Mouse (Mus musculus): ENCODE results near the gene Fam168b. TPM values are rescaled to one million over a fixed set of nuclear protein-coding genes. Genes with fewer than 3 reads are reported as not detected.
A peak's percentile ranks its signal among the peaks of the same experiment; 100 is the strongest.

The Fam168b gene
- total RNA-seq, 1 experiment from 2014 or later = 83.2 TPM

DNA sequence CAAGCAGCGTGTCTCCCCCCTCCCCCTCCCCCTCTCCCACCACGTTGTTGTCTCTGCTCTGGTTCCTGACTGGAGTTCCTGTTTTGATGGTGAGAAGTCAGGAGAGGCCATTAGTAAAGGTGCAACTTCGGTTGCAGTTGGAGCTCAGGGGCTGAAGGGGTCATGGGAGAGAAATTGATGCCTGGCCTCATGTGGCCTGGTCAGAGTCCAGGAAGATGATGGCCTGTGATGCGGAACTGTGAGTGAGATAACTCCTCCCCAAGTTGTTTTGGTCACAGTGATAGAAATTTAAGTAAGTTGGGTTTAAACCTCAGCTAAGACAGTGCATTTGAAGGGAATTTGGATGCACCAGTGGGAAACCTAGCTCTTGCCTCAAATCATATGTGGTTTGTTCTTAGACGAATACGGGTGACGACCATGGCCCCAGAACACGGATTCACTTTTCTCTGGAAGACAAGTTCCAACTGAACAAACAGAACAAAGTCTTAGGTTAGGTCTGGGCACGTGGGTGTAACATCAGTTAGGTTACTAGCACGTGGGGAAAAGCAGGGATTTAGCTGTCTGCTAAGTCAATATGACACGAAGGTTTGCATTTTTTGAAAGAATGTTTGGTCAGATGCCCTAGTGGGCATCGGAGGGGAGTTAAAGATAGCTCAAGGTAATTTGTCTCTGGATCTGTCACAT lies 12.3 kb upstream of the Fam168b start:
- no peak for ATAC-seq (replicated peaks in 1 of 2; ENCODE audit: insufficient read depth in 1 of 2, low FRiP score in 2 of 2, low TSS enrichment in 1 of 2, low read depth in 1 of 2, poor library complexity in 2 of 2, severe bottlenecking in 2 of 2)

DNA sequence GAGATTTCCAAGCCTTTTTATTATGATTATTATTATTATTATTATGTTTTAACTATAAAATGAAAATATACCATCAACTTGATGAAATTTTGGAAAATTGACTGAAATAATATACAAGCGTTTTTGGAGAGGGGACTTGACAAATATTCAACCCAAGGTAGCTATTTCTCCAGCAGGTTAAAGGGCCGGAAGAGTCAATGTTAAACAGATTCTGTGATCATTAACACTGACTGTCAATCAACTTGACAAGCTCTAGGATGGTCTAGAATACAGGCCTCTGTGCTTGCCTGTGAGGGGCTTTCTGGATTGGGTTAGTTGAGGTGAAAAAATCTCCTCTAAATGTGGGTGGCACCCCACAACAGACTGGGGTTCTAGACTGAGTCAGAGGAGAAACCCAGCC lies 10.9 kb upstream of the Fam168b start:
- no peak for ATAC-seq (replicated peaks in 1 of 2; ENCODE audit: insufficient read depth in 1 of 2, low FRiP score in 2 of 2, low TSS enrichment in 1 of 2, low read depth in 1 of 2, poor library complexity in 2 of 2, severe bottlenecking in 2 of 2)

- no peak for ATAC-seq (replicated peaks in 1 of 2; ENCODE audit: insufficient read depth in 1 of 2, low FRiP score in 2 of 2, low TSS enrichment in 1 of 2, low read depth in 1 of 2, poor library complexity in 2 of 2, severe bottlenecking in 2 of 2)
Measured at GRCm38 (mm10) chr1:34852116-34852878, 9.4 kb upstream of the Fam168b start.

- ATAC-seq (replicated peaks in 1 of 2; ENCODE audit: insufficient read depth in 1 of 2, low FRiP score in 2 of 2, low TSS enrichment in 1 of 2, low read depth in 1 of 2, poor library complexity in 2 of 2, severe bottlenecking in 2 of 2) = peak; percentile 53 to 63
Measured at GRCm38 (mm10) chr1:34851562-34851961, 8.7 kb upstream of the Fam168b start.

GRCm38 (mm10) chr1:34850343-34851136 lies 7.7 kb upstream of the Fam168b start:
- no peak for ATAC-seq (replicated peaks in 1 of 2; ENCODE audit: insufficient read depth in 1 of 2, low FRiP score in 2 of 2, low TSS enrichment in 1 of 2, low read depth in 1 of 2, poor library complexity in 2 of 2, severe bottlenecking in 2 of 2)

DNA sequence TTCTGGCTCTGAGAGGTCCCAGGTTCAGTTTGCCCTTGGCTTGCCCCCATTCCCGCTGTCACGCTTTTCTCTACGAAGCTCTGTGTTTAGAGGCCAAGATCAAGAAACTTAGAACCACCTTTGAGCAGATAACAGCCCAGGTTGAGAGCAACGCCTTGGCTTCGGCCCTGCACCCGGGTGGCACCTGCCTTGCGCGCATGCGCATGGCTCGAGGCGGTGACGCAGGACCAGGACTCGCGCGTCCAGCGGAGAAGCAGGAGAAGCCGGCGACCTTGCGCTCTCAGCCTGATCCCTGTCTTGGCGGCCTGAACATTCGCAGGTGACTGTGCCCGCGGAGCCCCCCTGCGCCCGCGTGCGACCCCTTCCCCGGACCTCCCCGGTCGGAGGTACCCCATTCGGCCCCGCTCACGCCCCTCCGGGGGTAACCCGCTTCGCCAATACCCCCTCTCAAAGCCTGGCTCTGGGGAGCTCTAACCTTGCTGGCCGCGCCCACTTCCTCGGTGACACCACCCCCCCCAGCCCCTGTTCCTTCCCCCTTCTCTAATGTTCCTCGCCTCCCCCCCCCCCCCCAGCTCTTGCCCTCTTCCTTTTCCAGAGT lies 7.0 kb upstream of the Fam168b start, which contains the start of gene Plekhb2:
Gene Plekhb2, plus strand, starts transcription at position 232 of the 598 bp plus-strand sequence.
- ATAC-seq (replicated peaks in 1 of 2; ENCODE audit: insufficient read depth in 1 of 2, low FRiP score in 2 of 2, low TSS enrichment in 1 of 2, low read depth in 1 of 2, poor library complexity in 2 of 2, severe bottlenecking in 2 of 2) = peak; percentile 71 to 85

GRCm38 (mm10) chr1:34847070-34847469 lies 4.2 kb upstream of the Fam168b start:
- no peak for ATAC-seq (replicated peaks in 1 of 2; ENCODE audit: insufficient read depth in 1 of 2, low FRiP score in 2 of 2, low TSS enrichment in 1 of 2, low read depth in 1 of 2, poor library complexity in 2 of 2, severe bottlenecking in 2 of 2)

DNA sequence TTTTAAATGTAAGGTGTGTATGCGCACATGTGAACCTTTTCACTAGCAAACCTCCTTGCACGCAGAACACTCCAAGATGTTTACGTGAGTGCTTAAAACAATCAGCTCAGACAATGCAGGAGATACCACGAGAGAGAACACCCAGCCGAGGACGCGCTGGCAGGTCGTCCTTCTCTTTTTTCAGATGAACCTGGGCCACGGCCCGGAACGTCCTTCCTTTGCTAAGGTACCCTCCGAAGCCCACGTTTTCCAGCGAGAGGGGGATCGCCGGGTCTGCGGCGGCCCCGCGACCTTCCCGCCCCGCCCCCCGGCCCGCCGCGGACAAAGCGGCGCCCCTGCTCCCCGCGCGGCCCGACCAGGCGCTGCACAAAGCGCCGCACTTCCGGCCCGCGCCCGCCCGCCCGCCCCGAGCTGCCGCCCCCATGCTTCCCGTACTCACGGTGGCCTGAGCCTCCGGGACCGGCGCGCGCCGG lies 440 bp downstream of the Fam168b start:
- ATAC-seq (replicated peaks in 1 of 2; ENCODE audit: insufficient read depth in 1 of 2, low FRiP score in 2 of 2, low TSS enrichment in 1 of 2, low read depth in 1 of 2, poor library complexity in 2 of 2, severe bottlenecking in 2 of 2) = peak in 1 of 2 experiments; percentile 21; a peak in 2 of 4 replicates

DNA sequence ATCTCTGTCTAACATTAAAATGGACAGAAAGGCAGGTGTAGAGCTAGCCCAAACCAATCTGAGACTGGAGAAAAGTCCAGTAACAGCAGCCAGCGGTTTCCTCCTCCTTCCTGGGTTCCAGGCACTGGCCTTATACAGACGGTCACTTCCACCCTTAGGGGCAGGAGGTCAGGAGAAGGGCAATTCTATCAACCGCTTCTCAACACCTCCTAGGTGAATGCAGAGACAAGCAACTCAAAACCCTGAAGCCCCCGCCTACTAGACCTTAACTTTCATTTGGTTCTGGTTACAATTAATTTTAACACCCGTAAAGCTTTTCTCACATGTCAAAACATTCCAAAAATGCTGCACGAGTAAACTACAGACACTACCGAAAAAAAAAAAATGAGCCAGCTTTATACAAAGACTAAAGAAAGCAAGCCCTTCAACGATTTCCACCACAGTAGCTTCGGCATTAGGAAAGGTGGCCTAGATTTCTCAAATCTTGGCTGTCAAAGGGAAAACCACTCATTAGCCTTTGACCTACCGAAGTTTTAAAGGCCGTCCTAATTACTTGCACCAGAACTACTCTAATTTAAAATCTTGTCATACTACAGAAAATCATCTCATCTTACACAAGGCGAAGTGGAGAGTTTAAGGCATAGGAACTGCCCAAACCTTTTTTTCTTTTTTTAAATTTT lies 1.0 kb downstream of the Fam168b start:
- no peak for ATAC-seq (replicated peaks in 1 of 2; ENCODE audit: insufficient read depth in 1 of 2, low FRiP score in 2 of 2, low TSS enrichment in 1 of 2, low read depth in 1 of 2, poor library complexity in 2 of 2, severe bottlenecking in 2 of 2)

DNA sequence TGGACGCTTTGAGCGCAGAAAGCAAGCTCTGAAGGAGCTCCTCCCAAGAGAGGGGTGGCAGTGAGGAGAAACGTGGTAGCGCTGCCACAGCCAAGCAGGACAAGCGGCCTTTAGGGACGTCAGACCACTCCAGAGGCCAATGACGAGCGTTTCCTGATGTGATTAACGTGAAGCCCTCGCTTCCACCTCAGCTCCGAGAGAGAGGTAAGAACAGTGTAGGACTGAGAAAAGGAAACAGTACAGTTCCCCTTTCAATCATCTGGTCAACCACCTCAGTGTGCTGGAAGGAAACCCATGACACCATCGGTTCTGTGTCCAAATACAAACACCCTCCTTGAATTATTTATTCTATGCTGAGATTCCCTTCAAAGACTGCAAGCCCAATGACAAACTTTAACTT lies 3.6 kb downstream of the Fam168b start:
- ATAC-seq (replicated peaks in 1 of 2; ENCODE audit: insufficient read depth in 1 of 2, low FRiP score in 2 of 2, low TSS enrichment in 1 of 2, low read depth in 1 of 2, poor library complexity in 2 of 2, severe bottlenecking in 2 of 2) = peak; percentile 73 to 84

- ATAC-seq (replicated peaks in 1 of 2; ENCODE audit: insufficient read depth in 1 of 2, low FRiP score in 2 of 2, low TSS enrichment in 1 of 2, low read depth in 1 of 2, poor library complexity in 2 of 2, severe bottlenecking in 2 of 2) = peak; percentile 41 to 53; a peak in 3 of 4 replicates
Measured at GRCm38 (mm10) chr1:34837951-34838689, 4.7 kb downstream of the Fam168b start.

- no peak for ATAC-seq (replicated peaks in 1 of 2; ENCODE audit: insufficient read depth in 1 of 2, low FRiP score in 2 of 2, low TSS enrichment in 1 of 2, low read depth in 1 of 2, poor library complexity in 2 of 2, severe bottlenecking in 2 of 2)
Measured at GRCm38 (mm10) chr1:34834904-34835303, 8.0 kb downstream of the Fam168b start.

DNA sequence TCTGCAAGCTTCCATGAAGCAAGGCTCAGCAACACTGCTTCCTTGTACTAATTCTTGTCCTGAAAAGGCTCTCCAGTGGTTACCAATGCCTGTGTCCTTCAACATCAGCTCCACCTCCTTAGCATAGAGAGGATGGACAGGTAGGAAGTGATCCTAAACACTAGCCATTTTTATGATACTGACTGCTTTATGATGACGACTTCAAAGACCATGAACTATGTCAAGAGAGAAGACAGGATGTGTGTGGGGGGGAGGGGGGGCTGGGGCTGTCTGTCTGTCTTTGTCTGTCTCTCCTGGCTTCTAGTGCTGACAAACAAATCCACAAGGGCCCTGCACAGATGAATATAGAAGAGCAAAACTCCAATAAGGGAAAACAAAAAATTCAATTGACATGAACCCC lies 11.5 kb downstream of the Fam168b start:
- ATAC-seq (replicated peaks in 1 of 2; ENCODE audit: insufficient read depth in 1 of 2, low FRiP score in 2 of 2, low TSS enrichment in 1 of 2, low read depth in 1 of 2, poor library complexity in 2 of 2, severe bottlenecking in 2 of 2) = no peak

GRCm38 (mm10) chr1:34830934-34831333 lies 11.9 kb downstream of the Fam168b start:
- no peak for ATAC-seq (replicated peaks in 1 of 2; ENCODE audit: insufficient read depth in 1 of 2, low FRiP score in 2 of 2, low TSS enrichment in 1 of 2, low read depth in 1 of 2, poor library complexity in 2 of 2, severe bottlenecking in 2 of 2)

DNA sequence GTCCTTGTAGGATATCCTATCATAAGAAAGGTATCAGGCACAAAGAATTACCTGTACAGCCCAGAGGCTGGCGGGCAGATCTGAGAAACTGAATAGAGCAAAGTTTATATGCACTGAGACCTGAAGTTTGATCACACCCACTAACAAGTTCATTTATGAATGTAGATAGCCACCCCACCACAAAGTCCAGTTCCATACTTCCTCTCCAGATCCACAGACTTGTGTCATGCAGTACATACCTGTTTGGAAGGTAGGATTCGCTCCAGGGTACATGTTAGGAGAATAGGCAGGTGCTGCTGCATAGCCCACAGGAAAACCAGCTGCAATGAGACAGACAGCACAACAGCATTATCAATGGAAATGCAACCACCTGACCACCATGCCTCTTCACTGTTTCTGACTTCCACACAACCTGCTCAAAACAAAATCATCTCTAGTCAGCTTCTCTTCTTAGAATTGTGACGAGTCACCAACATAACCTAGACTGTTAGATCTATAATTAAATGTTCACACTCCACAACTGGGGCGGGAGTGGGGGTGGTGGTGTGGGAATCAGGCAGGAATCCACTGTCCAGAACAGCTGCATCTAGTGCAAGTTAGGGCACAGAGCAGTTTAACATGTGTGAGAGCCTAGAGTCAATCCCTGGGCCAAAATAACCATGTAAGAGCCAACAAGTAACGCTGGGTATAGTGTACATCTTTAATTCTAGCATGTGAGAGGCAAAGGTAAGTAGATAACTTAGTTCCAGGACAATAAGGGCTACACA lies 14.2 kb downstream of the Fam168b start:
- ATAC-seq (replicated peaks in 1 of 2; ENCODE audit: insufficient read depth in 1 of 2, low FRiP score in 2 of 2, low TSS enrichment in 1 of 2, low read depth in 1 of 2, poor library complexity in 2 of 2, severe bottlenecking in 2 of 2) = no peak

GRCm38 (mm10) chr1:34827900-34828299 lies 15.0 kb downstream of the Fam168b start:
- peak in 1 of 2 experiments; percentile 56; a peak in 1 of 4 replicates for ATAC-seq (replicated peaks in 1 of 2; ENCODE audit: insufficient read depth in 1 of 2, low FRiP score in 2 of 2, low TSS enrichment in 1 of 2, low read depth in 1 of 2, poor library complexity in 2 of 2, severe bottlenecking in 2 of 2)
